Mouse (Mus musculus) layer of hippocampus, adult 2 months (tissue): ENCODE data around the gene Fbxl17. TPM values are rescaled to one million over a fixed set of nuclear protein-coding genes. Genes with fewer than 3 reads are reported as not detected.

Experiments used
- DNase-seq, 2 experiments: peaks; one replicate each; pipeline ENCODE4 v3.0.0; 2022; ENCODE audit warnings: low spot score in 2 of 2
- H3K27ac ChIP-seq: fragments of 200-600 bp; 2 replicates; pipeline ENCODE4 v1.8.1; 2022
- H3K4me3 ChIP-seq: fragments of 200-600 bp; 2 replicates; pipeline ENCODE4 v1.8.1; 2022; ENCODE audit warnings: mild to moderate bottlenecking
- CTCF ChIP-seq: fragments of 200-600 bp; conservative IDR thresholded peaks from 2 replicates; pipeline ENCODE4 v1.8.1; 2022; ENCODE audit warnings: antibody characterized with exemption, mild to moderate bottlenecking, moderate library complexity
- total RNA-seq, 2 experiments: library from RNA; stranded (reverse); gene quantifications; 2 replicates each; pipeline ENCODE4 v1.2.3; 2021

The Fbxl17 gene
- total RNA-seq, 2 experiments from 2014 or later: 55.3 to 58.6 TPM

DNA sequence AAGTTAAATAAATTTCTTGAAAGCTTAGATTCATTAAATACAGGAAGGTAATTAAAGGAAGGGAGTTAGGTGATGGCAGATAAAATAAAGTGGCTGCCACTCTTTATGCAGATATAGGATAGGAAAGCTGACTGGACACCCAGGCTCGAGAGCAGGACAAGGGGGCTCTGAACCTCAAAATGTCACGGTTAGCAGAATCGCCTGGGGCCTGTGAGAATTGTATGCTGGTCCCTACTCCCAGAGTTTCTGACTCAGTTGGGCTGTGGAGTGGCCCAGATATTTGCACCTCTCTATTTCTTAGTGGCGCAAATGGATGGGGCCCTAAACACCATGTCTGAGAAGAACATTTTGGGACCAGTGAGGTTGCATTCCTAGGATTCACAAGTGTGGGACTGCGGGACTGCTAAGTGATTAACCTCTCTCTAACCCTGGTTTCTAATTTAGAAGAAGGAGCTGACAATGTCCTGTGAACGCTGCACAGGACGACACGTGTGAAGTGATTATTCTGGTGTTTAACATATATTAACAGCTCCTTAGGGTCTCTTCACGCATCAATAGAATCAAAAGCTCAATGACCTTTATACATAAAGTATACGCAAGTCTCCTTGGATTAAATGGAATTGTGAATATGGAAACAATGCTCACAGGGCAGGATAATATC, 314.8 kb downstream of the Fbxl17 start:
- DNase-seq: no peak
- H3K27ac ChIP-seq: peak overlapping the region; percentile 52
- H3K4me3 ChIP-seq: no peak overlapping the region
- no peak for TF ChIP-seq CTCF

DNA sequence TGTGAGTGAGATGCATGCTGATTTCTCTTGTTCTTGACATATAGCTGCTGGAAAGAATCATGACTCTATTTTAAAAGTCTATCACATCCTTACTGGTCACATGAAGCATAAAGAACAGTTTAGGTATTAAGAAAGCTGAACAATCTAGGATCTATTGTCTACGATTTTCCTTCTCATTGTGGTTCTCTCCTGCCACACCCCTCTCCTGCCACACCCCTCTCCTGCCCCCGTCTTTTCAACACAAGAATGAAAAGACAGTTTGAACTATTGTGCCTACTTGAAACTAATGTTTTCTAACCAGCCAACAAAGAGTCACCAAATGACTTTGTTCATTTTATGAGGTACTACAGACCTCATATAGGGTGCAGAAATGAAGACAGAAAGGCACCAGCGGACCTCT, 316.4 kb downstream of the Fbxl17 start:
- Histone ChIP-seq H3K27ac (no peak overlapping the region), H3K4me3 (no peak overlapping the region)
- no peak for TF ChIP-seq CTCF
- DNase-seq: no peak

DNA sequence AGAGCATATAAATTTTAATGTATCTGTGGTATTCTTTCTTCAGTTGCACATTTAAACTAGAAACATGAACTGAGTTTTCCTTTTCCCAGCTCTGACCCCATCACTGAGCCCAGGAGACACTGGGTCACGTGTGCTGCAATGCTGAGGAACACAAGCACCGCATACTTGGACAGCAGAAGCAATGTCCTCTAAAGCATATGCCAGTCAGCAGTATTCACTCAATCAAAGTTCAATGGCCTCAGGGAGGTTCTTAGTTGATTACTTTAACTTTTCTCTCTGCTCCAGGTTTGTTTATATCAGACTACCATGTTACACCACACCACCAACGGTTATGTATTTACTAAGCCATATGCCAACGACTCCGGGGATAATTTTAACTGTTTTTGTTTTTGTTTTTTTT, 318.2 kb downstream of the Fbxl17 start:
- no peak overlapping the region for H3K4me3 ChIP-seq
- no peak overlapping the region for H3K27ac ChIP-seq
- no peak for TF ChIP-seq CTCF
- DNase-seq: no peak

DNA sequence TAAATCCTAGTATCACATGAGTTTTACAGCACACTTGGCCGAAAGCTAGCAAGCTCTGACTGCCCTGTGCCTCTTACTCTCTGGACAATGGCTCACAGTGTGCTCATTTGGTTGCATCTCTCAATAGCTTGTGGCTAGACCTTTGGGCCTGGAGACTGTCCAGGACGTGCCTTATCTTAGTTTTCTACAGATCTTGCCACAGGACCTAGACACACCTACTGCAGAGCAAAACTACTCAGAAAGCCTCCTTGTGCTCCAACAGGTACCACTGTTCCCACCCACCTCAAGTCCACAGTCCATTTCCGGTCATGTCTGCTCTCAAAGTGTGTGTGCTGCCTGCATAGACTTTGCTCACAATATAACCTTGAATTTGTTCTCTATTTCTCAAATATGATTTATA, 319.8 kb downstream of the Fbxl17 start:
- no peak for TF ChIP-seq CTCF
- Histone ChIP-seq H3K4me3 (no peak overlapping the region), H3K27ac (no peak overlapping the region)
- no peak for DNase-seq

DNA sequence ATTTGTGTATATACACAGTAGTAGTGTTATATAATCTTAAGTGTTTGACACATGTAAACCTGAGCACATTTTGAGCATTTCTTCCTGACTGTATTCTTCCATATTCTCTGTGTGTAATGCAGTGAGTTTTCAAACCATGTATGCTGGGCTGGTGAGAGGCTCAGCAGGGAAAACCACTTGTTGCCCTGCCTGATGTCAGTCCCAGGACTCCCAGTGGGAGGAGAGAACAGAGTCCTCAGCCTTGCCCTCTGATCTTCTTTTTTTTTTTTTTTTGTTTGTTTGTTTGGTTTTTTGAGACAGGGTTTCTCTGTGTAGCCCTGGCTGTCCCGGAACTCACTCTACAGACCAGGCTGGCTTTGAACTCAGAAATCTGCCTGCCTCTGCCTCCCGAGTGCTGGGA, 321.5 kb downstream of the Fbxl17 start:
- DNase-seq: no peak
- TF ChIP-seq CTCF: no peak
- H3K4me3 ChIP-seq: no peak overlapping the region
- H3K27ac ChIP-seq: no peak overlapping the region

DNA sequence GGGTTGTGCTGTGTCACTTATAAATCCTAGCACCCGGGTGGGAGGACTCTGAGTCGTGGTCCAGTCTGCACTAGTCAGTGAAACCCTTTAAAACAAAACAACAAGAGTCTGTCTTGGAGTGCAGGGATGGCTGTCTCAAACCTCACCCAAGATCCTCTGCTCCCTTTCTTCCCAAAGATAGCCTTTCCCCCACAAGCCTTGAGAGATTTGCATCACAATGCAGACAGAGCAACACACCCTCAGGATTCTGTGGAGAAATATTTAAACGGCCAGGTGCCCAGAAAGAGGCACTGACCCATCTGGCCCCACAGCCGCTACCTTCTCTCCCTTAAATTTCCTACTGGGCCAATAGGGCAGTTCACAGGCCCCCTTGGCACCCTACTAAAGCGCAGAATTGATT, 323.4 kb downstream of the Fbxl17 start:
- no peak for DNase-seq
- TF ChIP-seq CTCF: no peak
- no peak overlapping the region for H3K4me3 ChIP-seq
- H3K27ac ChIP-seq: no peak overlapping the region

DNA sequence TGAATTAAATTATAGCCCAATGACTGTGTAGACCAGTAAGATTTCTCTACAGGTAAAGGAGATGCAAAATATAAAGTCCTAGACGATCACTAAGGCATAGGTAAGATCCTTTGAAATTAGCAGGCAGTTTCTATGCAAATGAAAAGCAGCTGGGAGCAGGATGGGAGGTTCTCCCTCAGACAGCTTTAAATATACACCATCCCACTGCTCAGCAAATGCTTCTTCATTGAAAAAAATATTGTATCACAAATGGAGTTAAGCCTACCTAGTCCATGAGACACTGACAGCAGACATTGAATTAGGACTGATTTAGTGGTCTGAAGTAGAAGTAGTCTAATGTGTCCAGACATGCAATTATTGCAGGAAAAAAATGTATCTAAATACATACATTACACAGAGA, 327.1 kb downstream of the Fbxl17 start:
- no peak for DNase-seq
- H3K27ac ChIP-seq: no peak overlapping the region
- no peak for TF ChIP-seq CTCF

DNA sequence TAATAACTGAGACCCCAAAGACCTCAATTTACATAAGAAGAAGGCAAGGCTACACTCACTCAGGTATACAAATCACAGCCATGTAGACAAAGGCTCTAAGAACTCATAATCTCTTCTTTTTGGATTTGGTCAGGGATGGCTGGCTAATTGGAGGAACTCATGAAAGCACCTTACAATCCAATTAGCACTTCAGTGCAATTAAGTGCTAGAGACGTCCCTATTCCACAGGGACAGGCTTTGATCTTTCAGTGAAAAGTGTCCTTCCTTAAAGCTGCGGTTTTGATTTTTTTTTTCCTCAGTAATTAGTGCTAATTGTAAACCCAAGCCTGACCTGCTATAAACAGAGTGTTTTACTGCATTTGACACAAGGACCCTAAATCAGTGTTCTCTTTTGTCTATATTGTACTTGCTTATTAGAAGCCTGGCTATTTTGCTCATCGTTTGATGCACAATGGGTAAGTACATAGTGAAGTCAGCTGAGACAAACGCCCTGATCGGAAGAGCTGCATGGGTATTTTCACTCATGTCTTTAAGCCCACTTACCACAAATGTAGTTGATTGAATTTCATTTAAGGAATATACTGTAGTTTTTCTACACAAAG, 327.8 kb downstream of the Fbxl17 start:
- Histone ChIP-seq H3K27ac (no peak overlapping the region), H3K4me3 (no peak overlapping the region)
- no peak for TF ChIP-seq CTCF
- DNase-seq: no peak

More for the DNA sequence above, 327.1 kb downstream of the Fbxl17 start:
- H3K4me3 ChIP-seq: no peak overlapping the region

DNA sequence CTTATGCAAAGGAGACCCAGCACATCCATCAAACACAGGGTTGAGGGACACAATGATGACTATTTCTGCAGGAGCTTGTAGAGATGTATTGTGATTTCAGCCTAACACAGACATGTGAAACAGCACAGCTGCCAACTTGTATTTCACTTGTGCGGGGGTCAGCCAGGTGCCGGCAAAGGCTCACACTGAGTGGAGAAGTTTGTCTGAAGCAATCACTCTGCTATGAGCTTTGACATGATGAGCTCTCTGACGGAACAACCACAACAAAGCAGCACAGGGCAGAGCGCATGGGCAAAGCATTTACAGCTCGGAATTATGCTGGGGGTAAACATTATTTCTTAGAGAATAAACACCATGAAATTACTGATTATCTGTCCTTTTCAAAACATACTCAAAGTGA, 328.6 kb downstream of the Fbxl17 start:
- TF ChIP-seq CTCF: no peak
- H3K27ac ChIP-seq: no peak overlapping the region
- no peak overlapping the region for H3K4me3 ChIP-seq
- no peak for DNase-seq

DNA sequence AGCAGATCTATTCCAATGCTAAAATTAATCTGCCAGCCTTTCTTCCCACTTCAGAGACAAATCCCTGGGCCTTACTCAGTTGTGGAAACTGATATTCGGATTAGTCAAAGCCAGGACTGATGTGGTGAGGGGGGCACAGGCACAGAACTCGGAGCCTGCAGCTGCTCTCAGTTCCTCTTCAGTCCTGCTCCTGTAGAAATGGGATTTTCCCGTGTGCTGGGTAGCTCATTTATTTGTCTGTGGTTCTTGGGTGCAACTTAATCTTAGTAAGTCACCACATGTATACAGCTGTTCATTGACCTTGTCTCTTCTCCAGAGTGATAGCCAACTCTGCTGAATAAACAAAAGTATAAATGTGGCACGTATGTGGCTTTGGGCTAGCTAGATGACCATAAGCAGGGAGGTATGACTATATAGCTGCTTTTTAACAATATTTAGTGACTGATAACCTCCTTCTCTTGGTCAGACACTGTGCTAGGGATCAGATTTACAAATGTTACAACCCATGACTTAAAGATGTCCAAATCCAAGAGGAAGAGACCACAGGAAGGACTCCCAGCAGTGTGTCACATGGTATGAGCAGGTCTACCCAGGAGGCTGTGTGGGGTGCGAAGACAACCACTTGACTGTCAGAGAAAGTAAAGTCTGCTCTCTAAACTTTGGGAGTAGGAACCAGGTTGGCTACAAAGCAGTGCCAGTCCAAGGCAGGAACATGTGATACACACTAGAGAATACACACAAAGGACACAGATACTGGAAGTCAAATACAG, 331.6 kb downstream of the Fbxl17 start:
- Histone ChIP-seq H3K4me3 (no peak overlapping the region), H3K27ac (no peak overlapping the region)
- TF ChIP-seq CTCF: no peak
- DNase-seq: no peak

DNA sequence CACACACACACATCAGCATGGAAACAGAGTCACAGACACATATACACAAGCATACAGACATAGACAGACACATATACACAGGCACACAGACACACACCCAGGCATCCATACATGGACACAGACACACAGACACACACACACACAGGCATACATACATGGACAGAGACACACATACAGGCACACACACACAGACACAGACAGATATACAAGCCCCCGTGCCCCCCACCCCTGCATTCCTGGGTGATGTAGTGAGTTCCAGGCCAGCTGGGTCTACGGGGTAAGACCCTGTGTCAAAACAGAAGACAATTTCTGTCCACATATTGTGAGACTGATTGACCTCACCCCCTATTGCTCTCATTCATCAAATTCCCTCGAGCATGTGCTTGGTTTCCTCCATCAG, 332.6 kb downstream of the Fbxl17 start:
- no peak for DNase-seq

DNA sequence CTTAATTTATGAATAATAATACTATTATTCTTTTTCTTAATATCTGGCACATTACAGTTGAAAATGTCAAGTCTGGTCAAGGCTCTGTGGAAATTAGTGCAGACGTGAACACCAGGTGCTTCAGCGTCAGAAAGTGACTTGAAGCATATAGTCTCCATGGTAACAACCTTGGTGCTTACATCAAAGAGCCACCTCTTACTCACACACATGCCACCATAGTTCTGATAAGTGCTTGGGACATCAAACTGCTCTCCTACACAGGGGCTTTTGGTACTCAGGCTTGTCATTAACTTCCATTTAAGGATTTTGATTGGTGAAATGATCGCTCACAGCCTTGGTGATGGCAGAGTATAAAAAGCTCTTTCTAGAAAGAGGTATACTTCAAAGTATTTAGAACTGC, 333.1 kb downstream of the Fbxl17 start:
- DNase-seq: no peak
- no peak overlapping the region for H3K4me3 ChIP-seq
- no peak overlapping the region for H3K27ac ChIP-seq
- no peak for TF ChIP-seq CTCF

More for the DNA sequence above, 332.6 kb downstream of the Fbxl17 start:
- H3K27ac ChIP-seq: no peak overlapping the region
- TF ChIP-seq CTCF: no peak
- no peak overlapping the region for H3K4me3 ChIP-seq

DNA sequence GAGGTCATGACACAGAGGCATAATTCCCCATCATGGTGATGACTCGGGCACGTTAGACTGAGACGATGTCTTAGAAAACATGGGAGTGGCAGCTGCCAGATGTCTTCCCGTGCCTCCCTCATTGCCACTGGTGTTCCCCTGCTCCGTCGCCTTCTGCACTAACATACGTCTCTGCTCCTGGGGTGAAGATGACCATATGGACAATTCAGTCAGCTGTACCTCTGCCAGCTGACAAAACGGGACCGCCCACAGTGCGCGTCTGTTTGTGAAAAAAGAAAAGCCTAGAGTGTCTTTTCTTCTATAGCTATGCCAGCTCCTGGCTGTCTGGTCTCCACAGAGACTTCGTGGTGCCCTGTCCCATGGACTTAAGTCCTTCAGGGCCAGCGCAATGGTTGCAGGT, 334.0 kb downstream of the Fbxl17 start:
- Histone ChIP-seq H3K4me3 (no peak overlapping the region), H3K27ac (no peak overlapping the region)
- DNase-seq: no peak
- TF ChIP-seq CTCF: no peak

DNA sequence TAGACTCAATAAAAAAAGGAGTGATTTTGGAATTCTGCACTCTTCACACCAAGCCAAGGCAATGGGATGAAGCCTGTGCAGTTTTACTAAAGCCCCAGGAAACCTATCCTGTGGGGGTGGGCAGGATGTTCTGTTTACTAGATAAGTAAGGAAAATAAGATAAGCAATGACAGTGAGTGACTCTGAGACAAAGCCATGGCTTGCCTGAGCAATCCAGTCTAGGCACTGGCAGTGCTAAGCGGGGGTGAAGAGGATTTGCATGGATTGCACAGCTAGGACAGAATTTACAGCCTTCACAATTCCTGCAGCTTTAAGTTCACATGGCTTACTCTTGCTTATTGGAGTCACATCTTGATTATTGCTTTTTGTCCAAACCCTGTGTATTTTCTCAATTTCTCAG, 335.5 kb downstream of the Fbxl17 start:
- DNase-seq: no peak
- Histone ChIP-seq H3K27ac (no peak overlapping the region), H3K4me3 (no peak overlapping the region)
- no peak for TF ChIP-seq CTCF
